Mouse (Mus musculus) hindbrain, embryonic 12.5 days (tissue): ENCODE data around the gene Dtx1. TPM values are rescaled to one million over a fixed set of nuclear protein-coding genes. Genes with fewer than 3 reads are reported as not detected.

ENCODE experiments used
- polyA plus RNA-seq: library from polyadenylated mRNA; unstranded; fragments of >200 nt; fragmentation: Nextera tagmentation; extraction: Ambion mirVana; gene quantifications from 2 replicates; pipeline ENCODE4 v1.2.1, GENCODE M21; 2016

The Dtx1 gene
- polyA plus RNA-seq, 1 experiment from 2014 or later: 23.0 TPM

Other genes starting within 250 kb of the Dtx1 start
- gene Sdsl, start 239.1 kb downstream of the Dtx1 start, polyA plus RNA-seq: 5.4 and 7.5 TPM in 2 replicates
- not detected in 2 replicates for gene Sds, start 235.4 kb downstream of the Dtx1 start, polyA plus RNA-seq
- gene Plbd2, start 208.3 kb downstream of the Dtx1 start, polyA plus RNA-seq: 42.0 and 44.7 TPM in 2 replicates
- gene Slc8b1, start 200.8 kb downstream of the Dtx1 start, polyA plus RNA-seq: 3.5 and 4.0 TPM in 2 replicates
- 18.4 and 19.2 TPM in 2 replicates for gene Tpcn1, start 123.3 kb downstream of the Dtx1 start, polyA plus RNA-seq
- gene Iqcd, start 122.9 kb downstream of the Dtx1 start, polyA plus RNA-seq: 1.9 and 2.5 TPM in 2 replicates
- 16.8 and 19.2 TPM in 2 replicates for gene Rita1, start 99.3 kb downstream of the Dtx1 start, polyA plus RNA-seq
- 53.2 and 53.6 TPM in 2 replicates for gene Ddx54, start 99.2 kb downstream of the Dtx1 start, polyA plus RNA-seq
- 0.56 and 0.77 TPM in 2 replicates for gene Cfap73, start 77.7 kb downstream of the Dtx1 start, polyA plus RNA-seq
- gene Rasal1, start 63.1 kb downstream of the Dtx1 start, polyA plus RNA-seq: 0.06 and 0.38 TPM in 2 replicates
- gene Oas2, start 37.9 kb upstream of the Dtx1 start, polyA plus RNA-seq: 0.30 TPM in 1 of 2 replicates, not detected in the other
- 0.22 and 0.23 TPM in 2 replicates for gene Oas3, start 65.7 kb upstream of the Dtx1 start, polyA plus RNA-seq
- gene Oas1e, start 83.6 kb upstream of the Dtx1 start, polyA plus RNA-seq: 0.26 and 0.36 TPM in 2 replicates
- gene Oas1c, start 100.6 kb upstream of the Dtx1 start, polyA plus RNA-seq: 0.42 and 0.62 TPM in 2 replicates
- not detected in 2 replicates for gene Oas1f, start 135.4 kb upstream of the Dtx1 start, polyA plus RNA-seq
- gene Oas1h, start 149.5 kb upstream of the Dtx1 start, polyA plus RNA-seq: not detected in 2 replicates
- gene Oas1g, start 175.7 kb upstream of the Dtx1 start, polyA plus RNA-seq: not detected in 2 replicates
- gene Oas1a, start 195.6 kb upstream of the Dtx1 start, polyA plus RNA-seq: 0.96 and 1.2 TPM in 2 replicates
- gene Oas1d, start 202.6 kb upstream of the Dtx1 start, polyA plus RNA-seq: not detected in 2 replicates